Mouse (Mus musculus): Measurements from ENCODE around the gene Arf4. TPM values are rescaled to one million over a fixed set of nuclear protein-coding genes. Genes with fewer than 3 reads are reported as not detected.

Arf4 gene
- polyA plus RNA-seq (2012; rRNA removed): 69.6 and 85.6 TPM in 2 replicates

GRCm38 (mm10) chr14:26637851-26638707 lies at the start of gene Arf4:
Gene Arf4 (plus strand): TSS chr14:26638074.
- H3K27ac ChIP-seq (ENCODE audit: insufficient read depth, low read length): peak within 1 kb of the TSS; percentile 95
- WGBS: under 1% methylated on average over 83 of the region's 83 CpGs

GRCm38 (mm10) chr14:26591353-26591752 lies 46.5 kb upstream of the Arf4 start:
- no peak for DNase-seq (ENCODE audit: low read depth in 1 of 2, low spot score in 2 of 2)
- no peak overlapping the region for H3K4me3 ChIP-seq (ENCODE audit: extremely low read depth, insufficient read depth, insufficient read length)
- H3K27me3 ChIP-seq (ENCODE audit: control insufficient read depth, insufficient read depth, low read length): no peaks in the 10 kb centered on the region
- H3K36me3 ChIP-seq (ENCODE audit: control insufficient read depth, insufficient read depth, low read length): peaks cover 2% of the 10 kb centered on the region; the same call in 1 of the 2 replicates
- no peak overlapping the region for H3K27ac ChIP-seq (ENCODE audit: insufficient read depth, low read length)
- TF ChIP-seq POLR2A (IDR thresholded peaks at IDR 0.05; ENCODE audit: low read depth, low read length) (no peak), CTCF (IDR thresholded peaks at IDR 0.05; ENCODE audit: extremely low read depth, insufficient read depth, insufficient read length, insufficient replicate concordance) (peak; percentile 8; the same call in 1 of the 2 replicates)
- H3K4me1 ChIP-seq (ENCODE audit: control insufficient read depth, insufficient read depth, insufficient read length): no peaks in the 10 kb centered on the region; the same call in 1 of the 2 replicates

More at GRCm38 (mm10) chr14:26637851-26638707, at the start of gene Arf4:
- peak; percentile 96 to 97 for DNase-seq (ENCODE audit: low read depth in 1 of 2, low spot score in 2 of 2)
- H3K4me3 ChIP-seq (ENCODE audit: extremely low read depth, insufficient read depth, insufficient read length): peak within 1 kb of the TSS; percentile 90
- H3K4me1 ChIP-seq (ENCODE audit: control insufficient read depth, insufficient read depth, insufficient read length): peaks cover 3% of the 10 kb centered on the region; the same call in 1 of the 2 replicates
- H3K27me3 ChIP-seq (ENCODE audit: control insufficient read depth, insufficient read depth, low read length): no peaks in the 10 kb centered on the region
- no peak for TF ChIP-seq CTCF (IDR thresholded peaks at IDR 0.05; ENCODE audit: extremely low read depth, insufficient read depth, insufficient read length, insufficient replicate concordance)
- TF ChIP-seq POLR2A (IDR thresholded peaks at IDR 0.05; ENCODE audit: low read depth, low read length): peak; percentile 82
- H3K36me3 ChIP-seq (ENCODE audit: control insufficient read depth, insufficient read depth, low read length): no peaks in the 10 kb centered on the region

GRCm38 (mm10) chr14:26593281-26593895 lies 44.5 kb upstream of the Arf4 start:
- Histone ChIP-seq H3K36me3 (ENCODE audit: control insufficient read depth, insufficient read depth, low read length) (peaks cover 7% of the 10 kb centered on the region; the same call in 1 of the 2 replicates), H3K27me3 (ENCODE audit: control insufficient read depth, insufficient read depth, low read length) (no peaks in the 10 kb centered on the region), H3K27ac (ENCODE audit: insufficient read depth, low read length) (no peak overlapping the region), H3K4me3 (ENCODE audit: extremely low read depth, insufficient read depth, insufficient read length) (no peak overlapping the region), H3K4me1 (ENCODE audit: control insufficient read depth, insufficient read depth, insufficient read length) (no peaks in the 10 kb centered on the region)
- WGBS: 76% methylated on average over 2 of the region's 2 CpGs
- DNase-seq (ENCODE audit: low read depth in 1 of 2, low spot score in 2 of 2): no peak
- no peak for TF ChIP-seq POLR2A (IDR thresholded peaks at IDR 0.05; ENCODE audit: low read depth, low read length)
- no peak for TF ChIP-seq CTCF (IDR thresholded peaks at IDR 0.05; ENCODE audit: extremely low read depth, insufficient read depth, insufficient read length, insufficient replicate concordance)

- DNase-seq (ENCODE audit: low read depth in 1 of 2, low spot score in 2 of 2): no peak
- WGBS: 83% methylated on average over 7 of the region's 7 CpGs
- Histone ChIP-seq H3K4me3 (ENCODE audit: extremely low read depth, insufficient read depth, insufficient read length) (no peak overlapping the region), H3K27ac (ENCODE audit: insufficient read depth, low read length) (no peak overlapping the region), H3K4me1 (ENCODE audit: control insufficient read depth, insufficient read depth, insufficient read length) (no peaks in the 10 kb centered on the region), H3K36me3 (ENCODE audit: control insufficient read depth, insufficient read depth, low read length) (peaks cover 7% of the 10 kb centered on the region; the same call in 1 of the 2 replicates), H3K27me3 (ENCODE audit: control insufficient read depth, insufficient read depth, low read length) (no peaks in the 10 kb centered on the region)
- TF ChIP-seq CTCF (IDR thresholded peaks at IDR 0.05; ENCODE audit: extremely low read depth, insufficient read depth, insufficient read length, insufficient replicate concordance) (no peak), POLR2A (IDR thresholded peaks at IDR 0.05; ENCODE audit: low read depth, low read length) (no peak)
Observed at GRCm38 (mm10) chr14:26595167-26595566, 42.7 kb upstream of the Arf4 start.

GRCm38 (mm10) chr14:26595695-26596365 lies 42.0 kb upstream of the Arf4 start:
- H3K4me1 ChIP-seq (ENCODE audit: control insufficient read depth, insufficient read depth, insufficient read length): no peaks in the 10 kb centered on the region
- H3K36me3 ChIP-seq (ENCODE audit: control insufficient read depth, insufficient read depth, low read length): peaks cover 7% of the 10 kb centered on the region; the same call in 1 of the 2 replicates
- no peak overlapping the region for H3K4me3 ChIP-seq (ENCODE audit: extremely low read depth, insufficient read depth, insufficient read length)
- H3K27ac ChIP-seq (ENCODE audit: insufficient read depth, low read length): no peak overlapping the region
- no peak for DNase-seq (ENCODE audit: low read depth in 1 of 2, low spot score in 2 of 2)
- no peak for TF ChIP-seq CTCF (IDR thresholded peaks at IDR 0.05; ENCODE audit: extremely low read depth, insufficient read depth, insufficient read length, insufficient replicate concordance)
- TF ChIP-seq POLR2A (IDR thresholded peaks at IDR 0.05; ENCODE audit: low read depth, low read length): no peak
- no peaks in the 10 kb centered on the region for H3K27me3 ChIP-seq (ENCODE audit: control insufficient read depth, insufficient read depth, low read length)
- WGBS: 49% methylated on average over 5 of the region's 5 CpGs

GRCm38 (mm10) chr14:26605354-26605753 lies 32.5 kb upstream of the Arf4 start:
- H3K4me3 ChIP-seq (ENCODE audit: extremely low read depth, insufficient read depth, insufficient read length): no peak overlapping the region

More at GRCm38 (mm10) chr14:26605354-26605753, 32.5 kb upstream of the Arf4 start:
- DNase-seq (ENCODE audit: low read depth in 1 of 2, low spot score in 2 of 2): no peak
- Histone ChIP-seq H3K4me1 (ENCODE audit: control insufficient read depth, insufficient read depth, insufficient read length) (no peaks in the 10 kb centered on the region), H3K36me3 (ENCODE audit: control insufficient read depth, insufficient read depth, low read length) (peaks cover 32% of the 10 kb centered on the region), H3K27ac (ENCODE audit: insufficient read depth, low read length) (no peak overlapping the region), H3K27me3 (ENCODE audit: control insufficient read depth, insufficient read depth, low read length) (no peaks in the 10 kb centered on the region)
- no peak for TF ChIP-seq CTCF (IDR thresholded peaks at IDR 0.05; ENCODE audit: extremely low read depth, insufficient read depth, insufficient read length, insufficient replicate concordance)
- TF ChIP-seq POLR2A (IDR thresholded peaks at IDR 0.05; ENCODE audit: low read depth, low read length): no peak
- WGBS: 91% methylated on average over 4 of the region's 4 CpGs

Measured in spleen, adult 2 months (tissue).